ENCODE assay signal across 23 mouse cellular contexts in the genomic region with DNA sequence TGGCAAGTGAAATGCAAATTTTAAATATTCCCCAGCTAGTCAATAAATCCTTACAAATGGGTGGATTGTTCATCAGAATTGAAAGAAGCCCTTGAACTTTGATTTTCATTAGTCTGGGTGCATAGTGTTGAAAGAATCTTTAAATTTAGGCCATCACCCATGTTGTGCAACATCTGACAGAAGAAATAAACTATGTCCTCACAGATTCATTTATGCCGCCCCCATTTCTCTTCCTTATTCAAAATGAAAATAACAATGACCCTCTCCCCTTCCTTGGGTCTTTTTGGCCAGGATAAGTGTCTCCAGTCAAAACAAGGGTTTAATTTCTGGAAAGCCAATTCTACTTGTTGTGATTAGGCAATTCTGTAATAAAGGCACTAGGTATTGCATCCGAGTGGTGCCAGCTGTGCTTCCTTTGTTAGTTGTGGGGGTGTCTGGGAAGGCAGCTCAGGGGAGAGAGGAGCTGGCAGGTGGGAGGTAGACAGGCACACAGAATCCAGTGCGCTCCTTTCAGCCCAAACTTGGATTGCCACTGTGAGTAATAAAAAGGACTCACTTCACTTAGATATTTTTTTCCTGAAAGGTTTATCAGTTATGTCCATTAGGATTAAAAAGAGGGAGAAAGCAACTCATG.
DNase-seq lines count a peak whose midpoint lies in the region; ATAC-seq and TF ChIP-seq lines count a peak whose summit lies in the region.
"Had no signal": no experiment of that assay in that cellular context is flagged by ENCODE, and none has a peak within 500 bp of the region (broad histone marks: within the 10 kb centered on the region; RNA-seq: fewer than 3 reads in every experiment).

No protein-coding gene starts in this region.

- WGBS in forebrain, embryonic 14.5 days, result 34% methylated on average over 3 of the region's 3 CpGs
- WGBS in forebrain, postnatal 0 days, result 31% methylated on average over 3 of the region's 3 CpGs
- 67% methylated on average over 3 of the region's 3 CpGs for WGBS in heart, embryonic 10.5 days

- H3K4me3 ChIP-seq in forebrain, embryonic 14.5 days (ENCODE audit: low read depth, low read length), result no peak overlapping the region
- no peak overlapping the region for H3K4me3 ChIP-seq in forebrain, postnatal 0 days (ENCODE audit: low read depth, low read length)
- H3K4me3 ChIP-seq in heart, embryonic 10.5 days, result no peak overlapping the region
- H3K4me3 ChIP-seq: embryonic facial prominence, embryonic 13.5 days; forebrain, embryonic 12.5 days; heart, embryonic 13.5 days; hindbrain, embryonic 12.5 days had no signal

- no peak for ATAC-seq in forebrain, embryonic 14.5 days
- no peak for ATAC-seq in forebrain, postnatal 0 days
- ATAC-seq in monocyte, adult 5-6 weeks (replicated peaks; ENCODE audit: insufficient number of reproducible peaks, low FRiP score, low TSS enrichment, poor library complexity, severe bottlenecking), result peak; percentile 71; the same call in 1 of the 2 replicates
- ATAC-seq: CD4-positive, CD25-positive, alpha-beta regulatory T cell, adult 4 months; hindbrain, embryonic 16.5 days; inflammation-experienced regulatory T-cells, adult 6 months had no signal

- peak; percentile 4 for DNase-seq in forebrain, embryonic 14.5 days (ENCODE audit: low spot score)
- no peak for DNase-seq in forebrain, postnatal 0 days
- DNase-seq in right cerebral cortex, adult 2 months (ENCODE audit: low spot score in 2 of 2), result peak; percentile 6 to 13
- DNase-seq in right cerebral cortex, postnatal 14 days, result no peak
- no peak for DNase-seq in heart, embryonic 10.5 days (ENCODE audit: low spot score)
- no peak for DNase-seq in layer of hippocampus, adult 9-11 months
- DNase-seq: adrenal gland, adult 8-10 months; adrenal gland, postnatal 36 days; B cell, adult 2 months; cerebellum, adult 11-12 months; cerebellum, adult 9-10 months; cerebellum, postnatal 25 days; gastrocnemius, postnatal 10 days; heart, postnatal 4 days had no signal

- no peaks in the 10 kb centered on the region for H3K36me3 ChIP-seq in forebrain, embryonic 14.5 days (ENCODE audit: control insufficient read depth, insufficient read depth, low read length)
- no peaks in the 10 kb centered on the region for H3K36me3 ChIP-seq in forebrain, postnatal 0 days (ENCODE audit: insufficient read depth)
- no peaks in the 10 kb centered on the region for H3K36me3 ChIP-seq in heart, embryonic 10.5 days
- H3K36me3 ChIP-seq: embryonic facial prominence, embryonic 13.5 days; forebrain, embryonic 12.5 days; G1E; heart, embryonic 13.5 days; hindbrain, embryonic 12.5 days had no signal

- TF ChIP-seq CTCF in forebrain, postnatal 0 days (IDR thresholded peaks at IDR 0.05; ENCODE audit: low read depth), result no peak

- H3K9ac ChIP-seq in forebrain, embryonic 14.5 days (ENCODE audit: low read length), result no peak overlapping the region
- H3K9ac ChIP-seq in forebrain, postnatal 0 days, result no peak overlapping the region
- H3K9ac ChIP-seq: embryonic facial prominence, embryonic 13.5 days; forebrain, embryonic 12.5 days; heart, embryonic 13.5 days; hindbrain, embryonic 12.5 days had no signal

- no peaks in the 10 kb centered on the region for H3K9me3 ChIP-seq in forebrain, embryonic 14.5 days (replicated peaks; ENCODE audit: control insufficient read depth, low read length)
- no peaks in the 10 kb centered on the region for H3K9me3 ChIP-seq in forebrain, postnatal 0 days (ENCODE audit: low read length)
- no peaks in the 10 kb centered on the region for H3K9me3 ChIP-seq in heart, embryonic 10.5 days
- H3K9me3 ChIP-seq: embryonic facial prominence, embryonic 13.5 days; forebrain, embryonic 12.5 days; G1E; heart, embryonic 13.5 days; hindbrain, embryonic 12.5 days had no signal

- H3K4me1 ChIP-seq in forebrain, embryonic 14.5 days (ENCODE audit: control insufficient read depth, insufficient read depth, low read length), result no peaks in the 10 kb centered on the region
- H3K4me1 ChIP-seq in forebrain, postnatal 0 days (ENCODE audit: insufficient read depth), result 0 out of 2 replicates have a peak, but pooled peaks cover 4% of the 10 kb centered on the region
- H3K4me1 ChIP-seq in heart, embryonic 10.5 days, result no peaks in the 10 kb centered on the region
- H3K4me1 ChIP-seq: embryonic facial prominence, embryonic 13.5 days; forebrain, embryonic 12.5 days; heart, embryonic 13.5 days; hindbrain, embryonic 12.5 days had no signal

- H3K27ac ChIP-seq in forebrain, embryonic 14.5 days (ENCODE audit: low read depth, low read length), result no peak overlapping the region
- H3K27ac ChIP-seq in forebrain, postnatal 0 days (ENCODE audit: low read depth, low read length), result no peak overlapping the region
- H3K27ac ChIP-seq in heart, embryonic 10.5 days, result no peak overlapping the region
- H3K27ac ChIP-seq: embryonic facial prominence, embryonic 13.5 days; forebrain, embryonic 12.5 days; heart, embryonic 13.5 days; hindbrain, embryonic 12.5 days had no signal

- no peaks in the 10 kb centered on the region for H3K27me3 ChIP-seq in forebrain, embryonic 14.5 days (replicated peaks; ENCODE audit: control insufficient read depth, insufficient read depth, low read length)
- no peaks in the 10 kb centered on the region for H3K27me3 ChIP-seq in forebrain, postnatal 0 days (ENCODE audit: insufficient read depth, low read length)
- H3K27me3 ChIP-seq in heart, embryonic 10.5 days (ENCODE audit: insufficient read depth, poor library complexity, severe bottlenecking), result no peaks in the 10 kb centered on the region
- H3K27me3 ChIP-seq: embryonic facial prominence, embryonic 13.5 days; forebrain, embryonic 12.5 days; heart, embryonic 13.5 days; hindbrain, embryonic 12.5 days had no signal

- H3K4me2 ChIP-seq in forebrain, embryonic 14.5 days (ENCODE audit: low read length), result no peak overlapping the region
- H3K4me2 ChIP-seq in forebrain, postnatal 0 days (ENCODE audit: low read depth), result no peak overlapping the region
- H3K4me2 ChIP-seq: embryonic facial prominence, embryonic 13.5 days; forebrain, embryonic 12.5 days; heart, embryonic 13.5 days; hindbrain, embryonic 12.5 days had no signal

Comparison
In these comparisons a context has a peak if more than half of its experiments do, and no peak if none do; other contexts are left out.
1. DNase-seq: peak in forebrain, embryonic 14.5 days (single experiment) and right cerebral cortex, adult 2 months (2 of 2); none in forebrain, postnatal 0 days (single experiment), right cerebral cortex, postnatal 14 days (single experiment), heart, embryonic 10.5 days (single experiment) and layer of hippocampus, adult 9-11 months (single experiment).